Mouse (Mus musculus) limb, embryonic 12.5 days (tissue): ENCODE data around the gene Miga1. TPM values are rescaled to one million over a fixed set of nuclear protein-coding genes. Genes with fewer than 3 reads are reported as not detected.
A peak's percentile ranks its signal among the peaks of the same experiment; 100 is the strongest.

Source experiments
- ATAC-seq: fragments of 200-750 bp; cut with Nextera tagmentation; 2 replicates; pipeline ENCODE4 v1.8.0; 2017; ENCODE audit warnings: low read depth, moderate TSS enrichment; ENCODE audit not compliant: insufficient number of reproducible peaks, insufficient read depth, low FRiP score, low TSS enrichment
- H3K27ac ChIP-seq: fragments of 300-500 bp; sonication (generic); 2 replicates; pipeline ENCODE4 v1.5.1; 2016; ENCODE audit warnings: mild to moderate bottlenecking, moderate library complexity
- H3K27me3 ChIP-seq: fragments of 300-500 bp; sonication (generic); 2 replicates; pipeline ENCODE4 v1.6.1; 2016; ENCODE audit warnings: mild to moderate bottlenecking, moderate library complexity
- H3K36me3 ChIP-seq: fragments of 300-500 bp; sonication (generic); 2 replicates; pipeline ENCODE4 v1.6.1; 2016; ENCODE audit warnings: mild to moderate bottlenecking, moderate library complexity
- H3K4me1 ChIP-seq: fragments of 300-500 bp; sonication (generic); replicated peaks from 2 replicates; pipeline ENCODE4 v1.6.1; 2016
- H3K4me2 ChIP-seq: fragments of 300-500 bp; sonication (generic); 2 replicates; pipeline ENCODE4 v1.6.1; 2016; ENCODE audit warnings: mild to moderate bottlenecking, moderate library complexity
- H3K4me3 ChIP-seq: fragments of 300-500 bp; sonication (generic); replicated peaks from 2 replicates; pipeline ENCODE4 v1.5.1; 2016; ENCODE audit warnings: mild to moderate bottlenecking
- H3K9ac ChIP-seq: fragments of 300-500 bp; sonication (generic); replicated peaks from 2 replicates; pipeline ENCODE4 v1.6.1; 2016; ENCODE audit warnings: mild to moderate bottlenecking, moderate library complexity
- H3K9me3 ChIP-seq: fragments of 300-500 bp; sonication (generic); 2 replicates; pipeline ENCODE4 v1.6.1; 2016; ENCODE audit warnings: mild to moderate bottlenecking, moderate library complexity
- WGBS: fragments of 180-500 bp; shearing (Covaris S2); methylation state at CpG from one replicate; pipeline ENCODE4 v1.1.7; 2016; 5-methylcytosine and 5-hydroxymethylcytosine counted together
- polyA plus RNA-seq: library from polyadenylated mRNA; unstranded; fragments of >200 nt; fragmentation: Nextera tagmentation; extraction: Ambion mirVana; gene quantifications from 2 replicates; pipeline ENCODE4 v1.2.1, GENCODE M21; 2016

Gene Miga1
- polyA plus RNA-seq, 1 experiment from 2014 or later: 24.9 TPM

DNA sequence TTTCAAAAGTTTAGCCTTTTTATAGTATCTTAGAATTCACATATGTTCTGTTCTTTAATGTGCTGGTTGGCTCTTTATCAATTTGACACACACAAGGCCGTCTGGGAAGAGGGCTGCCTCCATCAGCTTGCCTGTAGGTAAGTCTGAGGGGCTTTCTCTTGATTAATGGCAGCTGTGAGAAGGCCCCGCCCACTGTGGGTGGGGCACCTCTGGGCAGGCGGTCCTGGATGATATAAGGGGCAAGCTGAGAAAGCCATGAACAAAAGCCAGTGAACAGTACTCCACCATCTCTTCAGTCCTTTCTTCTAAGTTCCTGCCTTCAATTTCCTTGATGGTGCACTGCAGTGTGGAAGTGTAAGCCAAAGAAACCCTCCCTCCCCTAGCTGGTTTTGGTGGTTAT lies 58.1 kb downstream of the Miga1 start:
- WGBS: 21% methylated on average over 3 of the region's 3 CpGs
- ATAC-seq: no peak
- no peaks in the 10 kb centered on the region for H3K9me3 ChIP-seq
- no peak overlapping the region for H3K9ac ChIP-seq
- peaks cover 43% of the 10 kb centered on the region for H3K36me3 ChIP-seq
- H3K27ac ChIP-seq: no peak overlapping the region
- H3K27me3 ChIP-seq: no peaks in the 10 kb centered on the region
- peaks cover 9% of the 10 kb centered on the region; the same call in 1 of the 2 replicates for H3K4me1 ChIP-seq
- no peak overlapping the region for H3K4me2 ChIP-seq
- no peak overlapping the region for H3K4me3 ChIP-seq

DNA sequence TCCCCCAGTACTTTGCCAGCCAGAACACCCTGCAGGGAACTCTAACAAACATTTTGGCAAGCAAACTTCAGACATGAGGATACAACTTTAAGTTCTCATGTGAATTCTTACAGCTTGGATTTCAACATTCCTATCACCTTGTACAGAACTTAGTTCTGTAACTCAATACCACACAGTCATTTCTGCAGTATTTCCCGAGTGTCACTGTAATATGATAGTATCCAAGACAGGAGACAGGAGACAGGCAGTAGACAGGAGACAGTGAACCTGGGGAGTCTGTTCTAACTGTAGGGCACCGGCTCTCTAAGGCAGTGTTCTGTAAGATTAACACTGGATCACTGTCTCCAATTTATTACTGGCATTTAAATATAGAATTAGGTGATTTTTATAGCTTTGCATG lies 61.8 kb downstream of the Miga1 start:
- WGBS: 32% methylated on average over 2 of the region's 2 CpGs
- Histone ChIP-seq H3K4me3 (no peak overlapping the region), H3K4me2 (no peak overlapping the region), H3K9me3 (no peaks in the 10 kb centered on the region), H3K27me3 (no peaks in the 10 kb centered on the region), H3K4me1 (peaks cover 9% of the 10 kb centered on the region; the same call in 1 of the 2 replicates), H3K27ac (0 out of 2 replicates have a peak overlapping the region, but pooled peaks have one; percentile 35), H3K9ac (no peak overlapping the region), H3K36me3 (peaks cover 31% of the 10 kb centered on the region)
- ATAC-seq: no peak

DNA sequence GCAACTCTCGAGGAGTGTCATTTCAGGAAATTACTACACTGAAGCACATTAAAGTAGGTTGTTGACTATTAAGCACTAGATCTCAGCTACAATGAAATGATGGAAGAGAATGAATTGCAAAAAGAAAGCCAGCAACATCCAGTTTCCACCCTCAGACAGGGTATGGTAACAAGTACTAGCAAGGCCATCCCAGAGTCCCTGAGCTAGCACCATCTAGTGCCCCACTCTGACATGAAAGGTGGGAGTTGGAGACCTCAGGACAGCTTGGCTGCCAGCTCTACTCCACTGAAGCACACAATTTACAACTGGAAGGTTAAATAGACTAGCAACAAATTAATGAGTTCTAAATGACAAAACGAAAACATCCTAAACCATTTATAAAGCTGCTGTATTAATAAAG lies 62.3 kb downstream of the Miga1 start:
- no peak overlapping the region for H3K4me2 ChIP-seq
- H3K27ac ChIP-seq: 0 out of 2 replicates have a peak overlapping the region, but pooled peaks have one; percentile 35
- no peaks in the 10 kb centered on the region for H3K9me3 ChIP-seq
- peaks cover 9% of the 10 kb centered on the region; the same call in 1 of the 2 replicates for H3K4me1 ChIP-seq
- ATAC-seq: no peak
- H3K4me3 ChIP-seq: no peak overlapping the region
- no peaks in the 10 kb centered on the region for H3K27me3 ChIP-seq
- H3K36me3 ChIP-seq: peaks cover 26% of the 10 kb centered on the region
- 87% methylated on average over 2 of the region's 2 CpGs for WGBS
- H3K9ac ChIP-seq: no peak overlapping the region

DNA sequence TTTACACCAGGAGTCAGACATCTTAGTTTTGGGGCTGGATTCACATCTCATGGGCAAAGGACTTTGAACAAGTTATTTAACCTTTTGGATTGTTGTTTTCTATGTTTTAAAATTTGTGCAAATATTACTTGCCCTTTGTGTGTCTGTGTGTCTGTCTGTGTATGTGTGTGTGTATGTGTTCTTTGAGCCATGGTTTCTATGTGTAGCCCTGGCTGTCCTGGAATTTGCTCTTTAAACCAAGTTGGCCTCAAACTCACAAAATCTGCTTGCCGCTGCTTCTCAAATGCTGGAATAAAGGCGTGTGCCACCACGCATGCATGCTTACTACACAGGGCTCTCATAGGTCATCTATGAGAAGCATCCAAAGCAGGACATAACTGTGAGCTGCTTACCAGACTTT lies 63.3 kb downstream of the Miga1 start:
- H3K27me3 ChIP-seq: no peaks in the 10 kb centered on the region
- no peaks in the 10 kb centered on the region for H3K9me3 ChIP-seq
- H3K27ac ChIP-seq: no peak overlapping the region
- H3K36me3 ChIP-seq: peaks cover 17% of the 10 kb centered on the region
- 94% methylated on average over 3 of the region's 3 CpGs for WGBS
- H3K4me1 ChIP-seq: peaks cover 9% of the 10 kb centered on the region; the same call in 1 of the 2 replicates
- H3K4me3 ChIP-seq: no peak overlapping the region
- ATAC-seq: no peak
- no peak overlapping the region for H3K4me2 ChIP-seq
- H3K9ac ChIP-seq: no peak overlapping the region

DNA sequence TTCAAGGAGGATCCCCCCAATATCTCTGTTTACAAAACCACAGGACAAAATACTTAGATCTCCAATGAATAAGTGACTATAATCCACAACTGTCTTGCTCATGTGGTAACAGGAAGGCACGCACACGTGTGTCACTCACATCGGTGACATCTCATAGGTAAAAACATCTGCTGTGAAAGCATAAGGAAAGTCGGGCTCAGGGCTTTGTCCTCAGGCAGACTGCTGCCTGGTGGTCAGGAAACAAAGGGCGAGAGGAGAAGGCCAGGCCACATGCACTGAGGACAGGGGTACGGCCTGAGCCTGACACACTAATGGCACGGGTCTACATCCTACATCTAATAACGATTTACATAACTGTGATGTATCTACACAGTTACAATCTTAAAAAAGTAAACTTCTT lies 65.2 kb downstream of the Miga1 start:
- ATAC-seq: no peak
- Histone ChIP-seq H3K4me1 (peaks cover 9% of the 10 kb centered on the region; the same call in 1 of the 2 replicates), H3K27me3 (no peaks in the 10 kb centered on the region), H3K4me2 (no peak overlapping the region), H3K4me3 (no peak overlapping the region), H3K9ac (no peak overlapping the region), H3K9me3 (no peaks in the 10 kb centered on the region), H3K27ac (no peak overlapping the region), H3K36me3 (peaks cover 14% of the 10 kb centered on the region)
- 81% methylated on average over 8 of the region's 8 CpGs for WGBS

DNA sequence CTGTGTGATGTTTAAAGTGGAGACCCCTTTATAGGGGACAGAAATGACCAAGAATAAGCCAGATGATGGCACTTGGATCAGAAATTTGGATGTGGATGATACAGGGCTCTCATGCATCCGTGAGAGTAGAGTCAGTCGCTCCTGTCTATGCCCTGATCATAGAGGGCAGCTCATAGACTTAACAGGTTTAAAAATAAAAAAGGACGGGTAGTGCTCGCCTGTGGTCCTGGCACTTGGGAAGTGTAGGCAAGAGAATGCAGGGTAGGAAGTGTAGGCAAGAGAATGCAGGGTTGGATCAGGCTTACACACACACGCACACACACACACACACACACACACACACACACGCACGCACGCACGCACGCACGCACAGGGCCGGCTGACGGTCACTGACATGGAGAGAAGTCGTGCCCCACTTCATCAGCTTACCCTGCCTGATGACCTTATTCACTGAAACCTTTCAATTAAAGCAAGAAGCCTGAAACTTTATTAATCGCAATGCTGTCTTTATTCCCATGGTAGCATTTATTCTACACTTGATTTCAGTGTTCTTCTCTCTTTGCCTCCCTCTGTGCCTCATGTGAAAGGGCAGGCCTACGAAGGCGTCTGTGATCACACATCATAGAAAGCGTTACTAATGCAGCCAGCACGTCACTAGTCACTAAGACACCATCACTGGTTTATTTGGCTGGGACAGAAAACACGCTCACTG lies 67.1 kb downstream of the Miga1 start:
- ATAC-seq: no peak
- H3K9ac ChIP-seq: no peak overlapping the region
- no peak overlapping the region for H3K4me2 ChIP-seq
- H3K4me1 ChIP-seq: peaks cover 2% of the 10 kb centered on the region; the same call in 1 of the 2 replicates
- no peaks in the 10 kb centered on the region for H3K9me3 ChIP-seq
- H3K4me3 ChIP-seq: no peak overlapping the region
- WGBS: 84% methylated on average over 20 of the region's 20 CpGs
- peaks cover 4% of the 10 kb centered on the region; the same call in 1 of the 2 replicates for H3K27me3 ChIP-seq
- no peak overlapping the region for H3K27ac ChIP-seq
- peaks cover 14% of the 10 kb centered on the region for H3K36me3 ChIP-seq

DNA sequence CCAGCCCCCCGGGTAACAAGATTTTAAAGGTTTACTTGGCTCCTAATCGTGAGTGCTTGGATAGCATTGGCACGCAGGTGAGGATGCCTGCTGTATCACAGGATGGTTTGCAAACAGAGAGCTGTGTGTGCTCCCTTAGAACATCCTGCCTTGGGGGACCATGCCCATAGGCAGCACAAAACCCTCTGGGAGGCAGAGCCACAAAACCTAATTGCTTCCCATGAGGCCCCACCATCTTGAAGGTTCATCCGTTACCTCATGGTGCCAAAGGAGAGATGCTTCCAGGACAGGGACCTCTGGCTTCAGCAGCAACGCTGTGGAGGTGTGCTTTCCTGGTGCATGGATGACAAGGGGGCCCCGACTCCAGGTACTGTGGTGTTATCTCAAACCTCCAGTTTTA lies 68.3 kb downstream of the Miga1 start:
- H3K36me3 ChIP-seq: peaks cover 9% of the 10 kb centered on the region
- peaks cover 14% of the 10 kb centered on the region for H3K27me3 ChIP-seq
- H3K9me3 ChIP-seq: no peaks in the 10 kb centered on the region
- no peak overlapping the region for H3K4me2 ChIP-seq
- H3K27ac ChIP-seq: no peak overlapping the region
- H3K4me3 ChIP-seq: no peak overlapping the region
- H3K9ac ChIP-seq: no peak overlapping the region
- H3K4me1 ChIP-seq: no peaks in the 10 kb centered on the region
- whole genome bisulfite sequencing: 86% methylated on average over 6 of the region's 6 CpGs
- ATAC-seq: no peak

DNA sequence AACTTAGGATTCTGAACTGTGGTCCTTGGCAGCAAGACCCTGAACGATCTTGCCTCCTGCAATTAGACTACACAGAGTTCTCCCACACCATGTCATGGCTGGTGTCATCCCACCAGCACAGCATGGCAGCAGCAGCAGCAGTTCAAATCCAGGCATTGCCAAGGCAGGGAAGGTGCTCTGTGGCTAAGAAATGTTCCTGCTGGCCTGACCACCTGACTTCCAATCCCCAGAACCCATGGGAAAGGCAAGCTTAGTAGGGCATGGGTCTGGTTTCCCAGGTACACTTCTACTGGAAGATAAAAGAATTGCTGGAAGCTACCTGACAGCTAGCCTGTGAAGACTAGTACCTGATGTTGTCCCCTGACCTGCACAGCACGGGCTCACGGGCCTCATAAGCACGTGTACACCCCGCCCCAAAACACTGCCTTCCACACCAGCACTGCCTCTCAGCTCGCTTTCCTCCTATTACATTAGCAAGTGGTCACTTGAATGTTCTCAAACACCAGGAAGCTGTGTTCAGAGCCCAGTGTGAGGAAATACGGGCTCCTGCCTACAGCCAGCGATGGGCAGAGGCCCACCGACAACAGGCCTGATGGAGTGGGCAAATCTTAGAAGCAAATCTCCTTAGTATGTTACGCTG lies 69.0 kb downstream of the Miga1 start:
- Histone ChIP-seq H3K4me3 (no peak overlapping the region), H3K36me3 (peaks cover 4% of the 10 kb centered on the region), H3K4me1 (peaks cover 5% of the 10 kb centered on the region; the same call in 1 of the 2 replicates), H3K9ac (no peak overlapping the region), H3K27me3 (peaks cover 19% of the 10 kb centered on the region), H3K27ac (no peak overlapping the region), H3K9me3 (no peaks in the 10 kb centered on the region), H3K4me2 (no peak overlapping the region)
- 88% methylated on average over 10 of the region's 10 CpGs for WGBS
- no peak for ATAC-seq

DNA sequence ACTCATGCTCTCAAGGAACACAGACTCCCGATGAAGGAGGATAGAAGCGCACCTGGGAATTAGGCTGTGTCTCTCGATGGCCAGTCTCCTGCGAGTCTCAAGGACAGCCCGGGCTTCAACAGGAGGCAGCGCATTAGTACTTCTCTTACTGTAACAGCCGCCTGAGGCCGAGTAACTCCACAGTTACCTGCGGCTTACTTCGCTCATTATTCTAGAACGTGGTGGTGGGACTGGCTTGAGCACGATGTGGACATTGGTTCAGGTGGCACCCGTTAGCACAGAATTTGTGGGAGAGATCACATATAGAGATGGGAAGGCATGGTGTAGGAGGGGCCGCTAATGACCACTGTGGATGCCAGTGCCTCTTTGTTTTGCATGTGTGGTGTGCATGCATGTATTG lies 72.1 kb downstream of the Miga1 start:
- H3K9ac ChIP-seq: no peak overlapping the region
- no peak overlapping the region for H3K4me2 ChIP-seq
- WGBS: 88% methylated on average over 14 of the region's 14 CpGs
- peaks cover 26% of the 10 kb centered on the region for H3K27me3 ChIP-seq
- ATAC-seq: no peak
- H3K4me3 ChIP-seq: no peak overlapping the region
- no peaks in the 10 kb centered on the region for H3K9me3 ChIP-seq
- peaks cover 10% of the 10 kb centered on the region for H3K4me1 ChIP-seq
- no peaks in the 10 kb centered on the region for H3K36me3 ChIP-seq
- H3K27ac ChIP-seq: no peak overlapping the region

DNA sequence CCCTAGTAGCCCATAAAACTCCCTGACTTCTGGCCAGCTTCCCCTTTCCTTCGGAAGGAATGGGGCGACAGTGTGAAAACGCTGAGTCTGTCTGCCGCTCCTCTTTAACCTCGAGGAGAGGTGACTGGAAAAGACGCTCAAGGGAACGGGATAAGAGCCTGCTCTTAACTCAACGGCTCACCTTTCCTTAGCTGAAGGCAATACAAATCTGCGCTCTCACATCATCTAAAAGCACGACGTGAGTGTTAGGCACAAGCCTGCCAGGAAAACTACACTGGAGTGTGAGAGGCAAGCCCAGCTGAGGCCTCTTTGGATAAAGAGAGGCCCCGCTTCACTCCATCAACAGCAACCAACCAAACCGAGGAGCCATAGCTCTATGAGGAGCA lies 74.2 kb downstream of the Miga1 start, which contains the start of gene Nexn:
Gene Nexn (minus strand): TSS at position 315 of the 386 bp plus-strand sequence.
- peak within 1 kb of the TSS; percentile 94 for H3K4me2 ChIP-seq
- no peaks in the 10 kb centered on the region for H3K9me3 ChIP-seq
- H3K9ac ChIP-seq: peak within 1 kb of the TSS; percentile 82
- 0 out of 2 replicates have a peak, but pooled peaks have one; percentile 46 for ATAC-seq
- H3K36me3 ChIP-seq: no peaks in the 10 kb centered on the region
- 3% methylated on average over 13 of the region's 13 CpGs for WGBS
- H3K4me1 ChIP-seq: peaks cover 21% of the 10 kb centered on the region
- peak within 1 kb of the TSS; percentile 62 for H3K4me3 ChIP-seq
- peaks cover 29% of the 10 kb centered on the region for H3K27me3 ChIP-seq
- peak within 1 kb of the TSS; percentile 88 for H3K27ac ChIP-seq

DNA sequence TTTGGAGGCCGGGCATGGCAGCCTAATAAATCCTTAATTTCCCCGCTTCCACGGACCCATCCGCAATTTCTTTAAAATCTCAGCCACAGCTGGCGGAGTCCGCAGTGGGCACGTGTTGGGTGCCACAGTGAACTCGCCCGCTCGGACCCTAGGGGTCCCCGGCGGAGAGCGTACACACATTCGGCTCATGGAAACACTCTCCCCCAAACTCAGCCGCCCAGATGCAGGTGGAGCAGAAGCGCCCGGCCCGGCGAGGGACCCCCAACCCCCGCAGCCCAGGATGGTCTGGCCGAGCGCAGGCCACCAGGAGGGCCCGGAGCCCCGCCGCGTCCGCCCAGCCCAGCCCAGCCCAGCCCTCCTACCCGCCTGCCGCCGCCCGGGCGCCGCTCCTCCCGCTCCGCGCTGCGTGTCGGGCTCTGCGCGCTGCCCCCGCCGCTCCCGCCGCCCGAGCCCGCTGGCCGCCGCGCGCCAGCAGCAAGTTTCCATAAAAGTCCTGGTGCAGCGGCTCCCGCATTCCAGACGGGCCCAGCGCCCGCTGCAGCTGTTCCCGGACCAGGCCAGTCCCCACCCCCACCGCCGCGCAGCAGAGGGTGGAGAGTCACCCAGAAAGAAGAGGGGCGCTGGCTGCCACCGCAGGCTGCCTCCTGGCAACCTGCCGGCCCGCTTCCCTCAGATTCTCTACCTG lies 74.7 kb downstream of the Miga1 start:
- peak overlapping the region; percentile 62 for H3K4me3 ChIP-seq
- H3K36me3 ChIP-seq: no peaks in the 10 kb centered on the region
- peaks cover 29% of the 10 kb centered on the region for H3K27me3 ChIP-seq
- H3K27ac ChIP-seq: peak overlapping the region; percentile 88
- H3K4me1 ChIP-seq: peaks cover 21% of the 10 kb centered on the region
- H3K4me2 ChIP-seq: peak overlapping the region; percentile 94
- H3K9ac ChIP-seq: peak overlapping the region; percentile 82
- ATAC-seq: peak; percentile 88
- H3K9me3 ChIP-seq: no peaks in the 10 kb centered on the region
- under 1% methylated on average over 52 of the region's 63 CpGs for WGBS
